Mouse (Mus musculus) heart, postnatal 0 days (tissue): Measurements from ENCODE around the gene Mroh7. TPM values are rescaled to one million over a fixed set of nuclear protein-coding genes. Genes with fewer than 3 reads are reported as not detected.

Experiments
- ATAC-seq: fragments of 200-750 bp; cut with Nextera tagmentation; 2 replicates; pipeline ENCODE4 v1.8.0; 2017; ENCODE audit warnings: low read depth, moderate number of reproducible peaks, moderate library complexity; ENCODE audit not compliant: insufficient read depth
- DNase-seq: peaks from one replicate; pipeline ENCODE4 v3.0.0-alpha.2; 2016; ENCODE audit warnings: low spot score
- H3K27ac ChIP-seq: fragments of 300-500 bp; sonication (generic); 2 replicates; pipeline ENCODE4 v1.5.1; 2014; ENCODE audit warnings: low read depth, mild to moderate bottlenecking
- H3K27me3 ChIP-seq: fragments of 300-500 bp; sonication (generic); 2 replicates; pipeline ENCODE4 v1.6.1; 2014; ENCODE audit warnings: low read length, mixed read lengths; ENCODE audit not compliant: control insufficient read depth, insufficient read depth
- H3K36me3 ChIP-seq: fragments of 300-500 bp; sonication (generic); replicated peaks from 2 replicates; pipeline ENCODE4 v1.6.1; 2014; ENCODE audit warnings: low read length, mixed read lengths; ENCODE audit not compliant: control insufficient read depth, insufficient read depth
- H3K4me1 ChIP-seq: fragments of 300-500 bp; sonication (generic); 2 replicates; pipeline ENCODE4 v1.6.1; 2014; ENCODE audit warnings: antibody characterized with exemption; ENCODE audit not compliant: control insufficient read depth, insufficient read depth
- H3K4me2 ChIP-seq: fragments of 300-500 bp; sonication (generic); 2 replicates; pipeline ENCODE4 v1.6.1; 2014; ENCODE audit warnings: low read depth, mild to moderate bottlenecking, low read length, moderate library complexity
- H3K4me3 ChIP-seq: fragments of 300-500 bp; sonication (generic); 2 replicates; pipeline ENCODE4 v1.5.1; 2014; ENCODE audit warnings: low read depth, low read length
- H3K9ac ChIP-seq: fragments of 300-500 bp; sonication (generic); replicated peaks from 2 replicates; pipeline ENCODE4 v1.6.1; 2014; ENCODE audit warnings: low read depth, low read length, mixed read lengths
- H3K9me3 ChIP-seq: fragments of 300-500 bp; sonication (generic); replicated peaks from 2 replicates; pipeline ENCODE4 v1.6.1; 2016; ENCODE audit warnings: low read length; ENCODE audit not compliant: control insufficient read depth
- CTCF ChIP-seq: IDR thresholded peaks from 2 replicates; pipeline ENCODE4 v1.5.1; 2016; ENCODE audit warnings: antibody characterized with exemption, control low read depth, low read depth
- EP300 ChIP-seq: IDR thresholded peaks from 2 replicates; pipeline ENCODE4 v1.6.1; 2016; ENCODE audit warnings: antibody characterized with exemption, low read depth
- WGBS: fragments of 180-500 bp; shearing (Covaris S2); extraction: QIAGEN DNeasy Blood & Tissue Kit; methylation state at CpG from one replicate; pipeline ENCODE4 v1.1.7; 2014; 5-methylcytosine and 5-hydroxymethylcytosine counted together
- polyA plus RNA-seq: library from polyadenylated mRNA; unstranded; fragments of >200 nt; fragmentation: Nextera tagmentation; extraction: Ambion mirVana; gene quantifications from 2 replicates; pipeline ENCODE4 v1.2.1, GENCODE M21; 2015
- total RNA-seq: library from RNA; depleted of rRNA; stranded (reverse); fragments of >200 nt; gene quantifications from 2 replicates; pipeline ENCODE4 v1.2.3, GENCODE M21; 2014; ENCODE audit warnings: low replicate concordance

The Mroh7 gene
- total and polyA plus RNA-seq, 2 experiments from 2014 or later: 0.15 to 0.33 TPM

DNA sequence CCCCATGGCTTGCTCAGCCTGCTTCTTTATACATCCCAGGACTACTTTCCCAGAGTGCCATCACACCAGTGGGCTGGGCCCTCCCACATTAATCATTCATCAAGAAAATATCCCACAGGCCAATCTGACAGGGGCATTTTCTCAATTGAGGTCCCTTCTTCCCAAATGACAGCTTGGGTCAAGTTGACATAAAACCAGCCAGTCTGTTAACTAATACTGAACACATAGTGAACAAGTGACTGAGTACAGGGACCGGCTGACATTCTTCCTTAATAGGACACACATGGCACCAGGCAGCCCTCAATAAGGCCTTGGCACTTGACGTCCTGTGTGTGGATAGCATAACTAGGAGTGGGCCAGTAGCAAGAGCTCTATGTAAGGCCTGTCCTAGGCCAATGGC lies 38.6 kb upstream of the Mroh7 start:
- peaks cover 15% of the 10 kb centered on the region; the same call in 1 of the 2 replicates for H3K36me3 ChIP-seq
- no peak overlapping the region for H3K27ac ChIP-seq
- H3K4me3 ChIP-seq: no peak overlapping the region
- WGBS: 78% methylated on average over 2 of the region's 2 CpGs
- H3K27me3 ChIP-seq: no peaks in the 10 kb centered on the region
- no peaks in the 10 kb centered on the region for H3K4me1 ChIP-seq
- no peaks in the 10 kb centered on the region for H3K9me3 ChIP-seq
- ATAC-seq (no peak), DNase-seq (no peak)
- TF ChIP-seq EP300 (no peak), CTCF (no peak)
- no peak overlapping the region for H3K9ac ChIP-seq
- no peak overlapping the region for H3K4me2 ChIP-seq

DNA sequence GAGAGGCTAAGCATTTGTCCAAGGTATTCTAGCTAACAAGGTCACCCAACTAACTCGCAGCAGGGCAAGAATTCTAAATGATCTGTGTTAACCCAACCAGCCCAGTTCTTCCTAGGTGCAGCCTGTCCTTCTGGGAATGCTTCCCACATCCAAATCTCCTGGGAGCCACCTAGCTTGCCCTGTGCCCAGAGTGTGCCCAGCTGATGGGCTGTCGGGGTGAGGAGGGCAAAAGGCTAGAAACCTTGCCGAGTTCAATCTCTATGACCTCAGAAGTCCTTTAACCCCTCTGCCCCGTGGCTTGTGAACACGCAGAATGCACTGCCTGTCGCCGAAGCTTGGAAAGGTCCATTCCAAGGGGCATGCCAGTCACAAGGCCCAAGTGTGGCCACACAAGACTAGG lies 33.4 kb upstream of the Mroh7 start:
- Histone ChIP-seq H3K4me1 (no peaks in the 10 kb centered on the region), H3K27me3 (no peaks in the 10 kb centered on the region), H3K9ac (no peak overlapping the region), H3K27ac (no peak overlapping the region), H3K4me3 (no peak overlapping the region), H3K9me3 (no peaks in the 10 kb centered on the region), H3K36me3 (peaks cover 29% of the 10 kb centered on the region), H3K4me2 (no peak overlapping the region)
- ATAC-seq (no peak), DNase-seq (no peak)
- no peak for TF ChIP-seq EP300
- TF ChIP-seq CTCF: no peak
- 84% methylated on average over 7 of the region's 7 CpGs for WGBS

DNA sequence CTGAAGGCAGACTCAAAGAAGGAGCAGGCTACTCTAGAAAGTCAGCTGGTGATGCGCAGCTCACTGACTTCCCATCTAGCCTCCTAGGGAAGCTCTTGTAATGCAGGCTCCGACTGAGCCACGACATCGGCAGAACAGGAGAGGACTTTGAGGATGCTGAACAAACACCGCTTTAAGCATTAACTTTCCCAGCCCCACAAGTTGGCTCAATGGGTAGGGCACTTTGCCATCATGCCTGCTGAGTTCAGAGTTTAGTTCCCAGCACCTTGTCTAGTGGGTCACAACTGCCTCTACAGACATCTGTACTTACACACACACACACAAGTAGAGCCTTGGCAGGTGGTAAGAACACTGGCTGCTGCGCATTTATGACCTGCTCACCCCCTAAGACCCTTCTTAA lies 21.0 kb upstream of the Mroh7 start:
- Histone ChIP-seq H3K36me3 (peaks cover 64% of the 10 kb centered on the region), H3K27me3 (no peaks in the 10 kb centered on the region), H3K9ac (no peak overlapping the region), H3K27ac (no peak overlapping the region), H3K4me1 (0 out of 2 replicates have a peak, but pooled peaks cover 3% of the 10 kb centered on the region), H3K4me2 (no peak overlapping the region), H3K4me3 (no peak overlapping the region), H3K9me3 (no peaks in the 10 kb centered on the region)
- TF ChIP-seq EP300 (no peak), CTCF (no peak)
- DNase-seq (no peak), ATAC-seq (no peak)
- WGBS: 92% methylated on average over 6 of the region's 6 CpGs

DNA sequence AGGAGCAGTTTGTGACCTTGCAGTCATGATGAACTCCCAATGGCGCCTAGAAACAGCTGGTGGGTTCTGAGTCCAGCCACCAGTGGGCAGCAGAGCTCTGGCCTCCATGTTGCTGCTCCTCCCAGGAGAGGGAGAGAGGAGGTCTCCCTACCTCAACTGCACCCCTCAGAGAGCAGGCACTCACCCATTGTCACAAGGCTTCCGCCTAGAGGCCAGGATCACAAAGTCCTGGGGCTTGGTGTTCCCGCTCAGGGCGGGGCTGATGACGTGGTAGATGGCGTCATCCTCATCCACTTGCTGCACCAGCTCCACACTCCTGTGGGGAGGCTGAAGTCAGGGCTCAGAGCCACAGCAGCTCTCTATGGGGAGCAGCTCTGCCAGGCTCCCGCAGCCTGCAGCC lies 19.0 kb upstream of the Mroh7 start:
- DNase-seq (peak; percentile 64), ATAC-seq (peak; percentile 74)
- Histone ChIP-seq H3K27me3 (no peaks in the 10 kb centered on the region), H3K4me2 (0 out of 2 replicates have a peak overlapping the region, but pooled peaks have one; percentile 21), H3K27ac (no peak overlapping the region), H3K9ac (no peak overlapping the region), H3K4me3 (no peak overlapping the region), H3K9me3 (no peaks in the 10 kb centered on the region), H3K4me1 (0 out of 2 replicates have a peak, but pooled peaks cover 3% of the 10 kb centered on the region), H3K36me3 (peaks cover 62% of the 10 kb centered on the region)
- TF ChIP-seq EP300 (no peak), CTCF (peak; percentile 81)
- 5% methylated on average over 7 of the region's 7 CpGs for WGBS

DNA sequence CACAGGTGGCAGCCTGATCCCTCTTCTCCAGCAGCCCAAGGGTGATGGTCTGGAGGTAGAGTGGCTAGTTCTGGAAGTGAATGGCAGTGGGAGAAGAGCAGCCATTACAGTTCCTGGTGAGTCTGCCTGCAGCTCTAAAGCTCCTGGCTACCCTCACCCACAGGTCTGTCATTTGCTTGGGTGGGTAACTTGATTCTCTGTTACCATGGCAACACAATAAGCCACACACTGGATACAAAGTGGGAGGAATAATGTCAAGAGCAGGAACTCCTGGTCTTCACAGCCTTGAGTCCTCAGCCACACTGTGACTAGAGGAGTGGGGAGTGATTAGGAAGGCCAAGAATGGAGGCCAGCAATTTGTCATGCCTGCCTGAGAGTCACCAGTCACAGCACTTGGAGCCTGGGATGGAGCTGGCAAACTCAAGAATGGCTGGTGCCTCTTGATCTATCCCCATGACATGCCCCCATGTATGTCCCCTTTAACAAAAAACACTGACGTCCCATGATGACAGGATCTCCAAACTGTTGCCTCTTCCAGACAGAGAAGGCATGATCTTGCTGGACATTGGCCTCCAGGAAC lies 16.4 kb upstream of the Mroh7 start:
- Histone ChIP-seq H3K27me3 (no peaks in the 10 kb centered on the region), H3K9me3 (no peaks in the 10 kb centered on the region), H3K4me3 (no peak overlapping the region), H3K27ac (no peak overlapping the region), H3K4me2 (no peak overlapping the region), H3K36me3 (peaks cover 40% of the 10 kb centered on the region), H3K9ac (no peak overlapping the region), H3K4me1 (0 out of 2 replicates have a peak, but pooled peaks cover 3% of the 10 kb centered on the region)
- DNase-seq: no peak
- ATAC-seq: no peak
- TF ChIP-seq CTCF (no peak), EP300 (no peak)
- 83% methylated on average over 1 of the region's 1 CpGs for WGBS

DNA sequence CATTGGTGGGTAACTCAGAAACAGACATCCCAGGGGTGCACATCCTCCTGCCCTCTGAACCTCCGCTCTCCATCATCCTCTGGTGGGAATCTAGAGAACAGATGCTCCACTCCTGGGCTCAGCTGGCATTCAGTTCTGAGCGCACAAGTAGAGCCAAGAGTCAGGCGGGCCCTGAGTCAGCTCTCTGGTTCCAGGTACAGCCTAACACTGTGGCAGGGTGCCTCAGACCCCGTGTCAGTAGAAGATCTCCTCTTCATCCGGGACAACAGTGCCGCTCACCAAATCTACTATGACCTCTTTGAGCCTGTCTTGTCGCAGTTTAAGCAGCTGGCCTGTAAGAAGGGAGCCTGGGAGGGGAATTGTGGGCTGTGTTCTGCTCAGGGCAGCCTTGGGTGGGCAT lies 15.1 kb upstream of the Mroh7 start:
- no peaks in the 10 kb centered on the region for H3K9me3 ChIP-seq
- H3K27me3 ChIP-seq: no peaks in the 10 kb centered on the region
- no peak for DNase-seq
- 75% methylated on average over 7 of the region's 7 CpGs for WGBS
- no peak overlapping the region for H3K27ac ChIP-seq
- 0 out of 2 replicates have a peak, but pooled peaks cover 3% of the 10 kb centered on the region for H3K4me1 ChIP-seq
- no peak for ATAC-seq
- TF ChIP-seq EP300: no peak
- no peak for TF ChIP-seq CTCF
- peaks cover 33% of the 10 kb centered on the region for H3K36me3 ChIP-seq
- H3K9ac ChIP-seq: no peak overlapping the region
- H3K4me3 ChIP-seq: no peak overlapping the region
- H3K4me2 ChIP-seq: no peak overlapping the region
